Mouse (Mus musculus) E14TG2a.4 (cell line): ENCODE data around the gene Paxbp1.

Source experiments
- CTCF ChIP-seq: conservative IDR thresholded peaks from 2 replicates; pipeline ENCODE4 v1.5.1; 2014; ENCODE audit warnings: low read length
- NANOG ChIP-seq: IDR thresholded peaks from 2 replicates; pipeline ENCODE4 v1.6.1; 2014; ENCODE audit warnings: borderline replicate concordance, low read length, mixed read lengths

DNA sequence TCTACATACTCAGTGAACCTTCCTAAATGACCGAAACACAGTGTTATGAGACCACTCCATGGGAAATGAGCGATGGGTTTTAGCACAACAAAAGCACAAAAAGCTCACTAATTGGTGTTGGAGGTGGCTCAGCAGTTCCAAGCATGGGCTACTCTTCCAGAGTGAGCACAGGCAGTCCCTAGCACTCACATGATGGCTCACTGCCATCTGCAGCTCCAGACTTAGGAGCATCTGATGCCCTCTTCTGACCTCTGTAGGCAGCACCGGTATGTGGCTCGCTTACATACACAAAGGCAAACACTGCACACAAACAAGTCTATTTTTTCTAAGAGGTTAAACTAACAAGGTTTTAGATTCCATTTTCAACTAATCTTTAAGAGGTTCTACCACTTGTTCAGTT, 78.1 kb downstream of the Paxbp1 start:
- TF ChIP-seq CTCF, result no peak
- no peak for TF ChIP-seq NANOG
